Mouse (Mus musculus): ENCODE measurements at regions not wholly inside any gene's neighbourhood (a gene's known extent, or its start where the extent isn't known, plus 50 kb on each side); places are given as distances from the start of the nearest gene placed in this dataset.

DNA sequence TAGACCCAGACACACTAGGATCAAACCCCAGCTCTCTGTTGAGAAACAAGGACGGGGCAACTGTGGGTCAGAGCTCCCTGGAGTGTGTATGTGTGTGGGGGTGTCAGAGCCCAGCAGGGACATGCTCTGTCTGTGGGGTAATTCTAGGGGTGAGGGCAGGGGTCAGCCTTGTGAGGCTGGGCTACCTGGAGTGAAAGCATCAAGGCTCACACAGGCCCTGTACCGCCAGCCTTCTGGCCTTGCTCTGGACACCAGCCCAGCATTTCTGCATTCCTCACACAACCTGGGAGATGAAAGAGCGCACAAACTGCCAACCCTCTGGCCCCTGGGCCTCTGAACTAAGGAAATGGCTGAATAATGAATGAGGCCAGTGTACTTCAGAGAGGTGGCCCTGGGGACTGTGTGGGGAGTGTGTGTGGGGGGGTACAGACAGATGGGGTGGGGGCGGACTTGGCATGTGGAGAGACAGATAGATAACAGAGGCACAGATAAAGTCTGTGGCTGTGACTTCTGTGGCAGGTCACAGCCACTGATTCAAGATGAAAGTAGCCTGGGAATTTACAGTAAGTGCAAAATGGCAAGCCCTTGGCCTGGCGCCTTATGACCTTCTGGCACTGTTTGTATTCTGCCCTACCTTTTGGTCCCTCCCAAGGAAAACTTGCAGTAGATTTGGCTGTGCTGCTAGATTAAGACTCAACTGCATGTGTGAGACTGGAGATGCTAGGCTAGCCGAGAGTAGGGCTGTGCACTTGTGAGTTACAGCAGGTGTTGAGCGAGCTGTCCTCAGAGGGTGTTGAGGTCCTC lies 135.2 kb upstream of the 4931429L15Rik start:
- no peaks in the 10 kb centered on the region for H3K9me3 ChIP-seq
- WGBS: 50% methylated on average over 7 of the region's 7 CpGs
- peak overlapping the region; percentile 52; the same call in 1 of the 2 replicates for H3K27ac ChIP-seq
- ATAC-seq (replicated peaks): peak; percentile 66; the same call in 1 of the 2 replicates
- no peaks in the 10 kb centered on the region for H3K36me3 ChIP-seq (replicated peaks)
- H3K9ac ChIP-seq: no peak overlapping the region
- H3K4me2 ChIP-seq: no peak overlapping the region
- no peaks in the 10 kb centered on the region for H3K27me3 ChIP-seq (replicated peaks)
- H3K4me1 ChIP-seq: peaks cover 11% of the 10 kb centered on the region
- no peak overlapping the region for H3K4me3 ChIP-seq

DNA sequence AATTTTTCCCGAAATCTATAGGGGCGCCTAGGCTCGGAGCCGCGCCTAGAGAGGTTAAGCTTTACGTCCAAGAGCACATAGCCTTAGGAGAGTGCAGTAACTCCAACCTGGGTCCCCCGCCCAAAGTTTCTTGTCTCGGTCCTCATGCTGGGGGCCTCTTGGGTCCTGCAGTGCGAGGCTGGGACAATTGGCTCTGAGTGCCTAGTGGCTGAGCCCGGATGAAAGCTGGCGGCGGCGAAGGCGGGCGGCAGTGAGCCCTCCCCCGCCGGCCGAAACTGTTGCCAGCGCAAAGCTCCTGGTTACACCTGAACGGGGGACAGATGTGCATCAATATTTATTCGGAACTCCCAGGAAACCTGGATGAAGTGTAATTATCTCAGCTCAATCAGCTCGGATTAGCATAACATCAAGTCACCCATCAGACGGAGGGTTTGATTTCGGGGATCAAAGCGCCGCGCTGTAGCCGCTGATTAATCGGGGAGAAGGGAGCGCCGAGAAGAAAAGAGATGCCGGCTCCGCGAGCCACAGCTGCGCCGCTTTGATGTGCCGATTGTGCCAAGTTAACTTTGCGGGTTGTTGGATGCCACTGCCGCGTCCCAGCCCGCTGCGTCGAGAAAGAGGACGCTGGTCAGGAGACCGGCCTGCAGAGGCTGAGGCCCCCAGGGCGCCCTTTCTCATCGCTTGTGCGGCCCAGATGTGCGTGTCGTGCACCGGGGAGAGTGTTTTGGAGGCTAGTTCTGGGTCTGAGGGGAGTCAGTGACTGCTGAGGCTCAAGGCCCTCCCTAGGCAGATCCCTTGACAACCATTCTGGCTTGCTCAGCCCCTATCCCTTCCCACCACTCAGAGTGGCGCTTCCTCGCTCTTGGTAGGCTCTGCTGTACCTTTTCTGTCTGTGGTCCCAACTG lies 123.7 kb upstream of the 4931429L15Rik start:
- H3K4me3 ChIP-seq: peak overlapping the region; percentile 21

DNA sequence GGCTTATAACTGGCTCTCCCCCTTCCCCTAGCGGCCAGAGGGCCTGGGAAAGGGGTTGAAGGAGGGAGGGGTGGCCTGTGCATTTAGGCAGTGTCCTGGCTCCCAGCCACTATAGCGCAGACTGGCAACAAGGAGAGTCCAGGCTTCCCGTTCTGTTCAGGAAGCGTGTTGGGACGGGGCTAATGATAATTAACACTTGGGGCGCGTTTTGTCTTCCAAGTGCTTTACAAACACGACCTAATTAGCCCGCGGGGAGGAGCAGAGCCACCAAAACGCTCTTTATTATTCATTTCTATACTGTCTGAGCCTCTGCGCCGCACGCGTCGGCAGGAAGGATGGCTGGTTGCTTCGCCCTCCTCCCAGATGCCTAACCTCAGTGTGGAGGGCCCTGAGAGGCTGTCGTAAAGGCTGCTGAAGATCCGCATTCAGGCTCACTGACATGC lies 123.0 kb upstream of the 4931429L15Rik start:
- H3K9me3 ChIP-seq: no peaks in the 10 kb centered on the region
- H3K27ac ChIP-seq: peak overlapping the region; percentile 72
- no peaks in the 10 kb centered on the region for H3K36me3 ChIP-seq (replicated peaks)
- 2% methylated on average over 19 of the region's 19 CpGs for WGBS
- H3K4me2 ChIP-seq: peak overlapping the region; percentile 47
- peak overlapping the region; percentile 21 for H3K4me3 ChIP-seq
- peak; percentile 79 for ATAC-seq (replicated peaks)
- peaks cover 27% of the 10 kb centered on the region for H3K4me1 ChIP-seq
- peaks cover 17% of the 10 kb centered on the region; the same call in 1 of the 2 replicates for H3K27me3 ChIP-seq (replicated peaks)
- H3K9ac ChIP-seq: peak overlapping the region; percentile 20; the same call in 1 of the 2 replicates

More for the DNA sequence above, 123.7 kb upstream of the 4931429L15Rik start:
- ATAC-seq (replicated peaks): peak; percentile 79
- no peaks in the 10 kb centered on the region for H3K9me3 ChIP-seq
- peaks cover 27% of the 10 kb centered on the region for H3K4me1 ChIP-seq
- no peaks in the 10 kb centered on the region for H3K36me3 ChIP-seq (replicated peaks)
- peak overlapping the region; percentile 72 for H3K27ac ChIP-seq
- H3K4me2 ChIP-seq: peak overlapping the region; percentile 47
- H3K9ac ChIP-seq: 0 out of 2 replicates have a peak overlapping the region, but pooled peaks have one; percentile 20
- peaks cover 17% of the 10 kb centered on the region; the same call in 1 of the 2 replicates for H3K27me3 ChIP-seq (replicated peaks)
- 1% methylated on average over 53 of the region's 53 CpGs for WGBS

DNA sequence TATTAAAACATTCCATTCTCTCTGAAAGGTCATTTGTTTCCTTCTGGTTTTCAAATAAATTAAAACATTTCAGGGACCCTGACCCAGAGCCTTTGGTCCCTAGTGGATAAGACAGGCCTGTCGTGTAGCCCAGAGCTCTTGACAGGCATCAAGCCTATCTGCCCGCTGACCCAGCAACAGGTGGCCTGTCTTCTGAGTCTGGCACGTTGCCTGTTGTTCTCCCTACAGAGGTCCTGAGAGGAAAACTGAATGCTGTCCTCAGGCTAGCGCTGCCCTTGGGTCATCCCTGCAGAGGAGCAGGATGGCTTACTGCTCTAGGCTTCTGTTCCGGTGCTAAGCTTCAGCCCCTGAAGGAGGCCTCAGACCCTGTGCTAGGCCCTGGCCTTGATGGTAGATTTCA lies 120.4 kb upstream of the 4931429L15Rik start:
- 47% methylated on average over 5 of the region's 5 CpGs for WGBS
- ATAC-seq (replicated peaks): no peak
- no peaks in the 10 kb centered on the region for H3K36me3 ChIP-seq (replicated peaks)

DNA sequence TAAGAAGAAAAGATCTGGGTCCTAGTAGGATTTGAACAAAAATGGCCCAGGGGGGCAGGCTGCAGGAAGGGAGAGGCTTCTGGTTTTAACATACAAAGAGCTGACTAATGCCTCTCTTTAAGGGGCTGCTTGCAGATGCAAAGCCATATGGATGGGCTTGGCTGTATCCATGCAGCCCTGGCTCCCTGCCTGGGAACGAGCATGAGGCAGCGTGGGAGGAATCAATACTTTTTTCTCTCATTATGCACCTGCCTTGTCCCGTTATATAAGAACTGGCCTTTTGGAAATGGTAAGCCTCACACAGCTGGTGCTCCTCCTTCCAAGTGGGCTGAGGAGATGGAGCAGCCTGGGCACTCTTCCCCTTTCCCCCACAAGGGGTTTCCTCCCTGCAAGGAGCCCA lies 114.9 kb upstream of the 4931429L15Rik start:
- H3K4me2 ChIP-seq: no peak overlapping the region
- H3K4me1 ChIP-seq: 0 out of 2 replicates have a peak, but pooled peaks cover 6% of the 10 kb centered on the region
- peaks cover 7% of the 10 kb centered on the region; the same call in 1 of the 2 replicates for H3K9me3 ChIP-seq
- 56% methylated on average over 3 of the region's 3 CpGs for WGBS
- H3K36me3 ChIP-seq (replicated peaks): no peaks in the 10 kb centered on the region
- no peaks in the 10 kb centered on the region for H3K27me3 ChIP-seq (replicated peaks)
- H3K4me3 ChIP-seq: no peak overlapping the region
- no peak overlapping the region for H3K27ac ChIP-seq
- ATAC-seq (replicated peaks): no peak
- no peak overlapping the region for H3K9ac ChIP-seq

More for the DNA sequence above, 120.4 kb upstream of the 4931429L15Rik start:
- Histone ChIP-seq H3K4me3 (no peak overlapping the region), H3K4me1 (peaks cover 27% of the 10 kb centered on the region), H3K27me3 (replicated peaks) (peaks cover 17% of the 10 kb centered on the region; the same call in 1 of the 2 replicates), H3K27ac (no peak overlapping the region), H3K9ac (no peak overlapping the region), H3K4me2 (no peak overlapping the region), H3K9me3 (peaks cover 4% of the 10 kb centered on the region; the same call in 1 of the 2 replicates)

DNA sequence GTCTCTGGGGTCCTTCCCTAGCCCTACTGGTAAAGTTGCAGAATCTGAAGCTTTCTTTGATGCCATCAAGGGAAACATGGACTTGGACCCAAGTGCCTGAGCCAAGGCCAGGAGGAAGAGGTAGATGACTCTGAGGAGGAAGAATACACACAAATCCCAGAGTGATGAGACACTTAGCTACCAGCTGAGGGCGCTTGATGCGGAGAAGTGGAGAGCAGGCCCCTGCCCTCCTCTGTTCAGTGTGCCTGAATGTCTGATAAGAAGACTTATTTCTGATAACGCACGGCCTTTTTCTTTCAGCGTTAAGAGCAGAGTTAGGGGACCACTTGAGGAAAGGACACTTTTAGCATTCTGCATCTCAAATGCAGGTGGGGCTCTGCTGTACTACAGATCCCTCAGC lies 113.9 kb upstream of the 4931429L15Rik start:
- H3K4me1 ChIP-seq: 0 out of 2 replicates have a peak, but pooled peaks cover under 1% of the 10 kb centered on the region
- no peak overlapping the region for H3K27ac ChIP-seq
- H3K9ac ChIP-seq: no peak overlapping the region
- H3K27me3 ChIP-seq (replicated peaks): no peaks in the 10 kb centered on the region
- H3K9me3 ChIP-seq: peaks cover 7% of the 10 kb centered on the region; the same call in 1 of the 2 replicates
- H3K4me3 ChIP-seq: no peak overlapping the region
- H3K36me3 ChIP-seq (replicated peaks): no peaks in the 10 kb centered on the region
- no peak for ATAC-seq (replicated peaks)
- H3K4me2 ChIP-seq: no peak overlapping the region
- WGBS: 78% methylated on average over 5 of the region's 5 CpGs

DNA sequence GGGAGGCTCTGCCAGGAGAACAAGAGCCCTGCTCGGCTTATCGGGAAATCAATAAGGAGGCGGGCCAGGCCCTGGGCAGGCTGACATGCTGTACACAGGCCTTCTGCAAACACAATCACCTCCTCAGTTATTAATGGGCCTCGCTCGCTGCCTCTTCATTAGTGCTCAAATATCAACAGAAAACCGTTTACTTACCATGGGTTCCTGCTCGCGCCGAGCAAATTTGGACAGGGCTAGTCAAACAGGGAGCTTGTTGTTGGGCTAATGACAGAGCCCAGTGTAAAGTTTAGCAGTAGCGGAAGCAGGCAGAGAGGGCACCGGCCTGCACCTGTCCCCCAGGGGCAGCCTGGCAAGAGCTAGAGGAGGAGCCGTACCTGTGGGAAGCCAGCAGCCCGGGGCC lies 111.3 kb upstream of the 4931429L15Rik start:
- H3K27me3 ChIP-seq (replicated peaks): no peaks in the 10 kb centered on the region

DNA sequence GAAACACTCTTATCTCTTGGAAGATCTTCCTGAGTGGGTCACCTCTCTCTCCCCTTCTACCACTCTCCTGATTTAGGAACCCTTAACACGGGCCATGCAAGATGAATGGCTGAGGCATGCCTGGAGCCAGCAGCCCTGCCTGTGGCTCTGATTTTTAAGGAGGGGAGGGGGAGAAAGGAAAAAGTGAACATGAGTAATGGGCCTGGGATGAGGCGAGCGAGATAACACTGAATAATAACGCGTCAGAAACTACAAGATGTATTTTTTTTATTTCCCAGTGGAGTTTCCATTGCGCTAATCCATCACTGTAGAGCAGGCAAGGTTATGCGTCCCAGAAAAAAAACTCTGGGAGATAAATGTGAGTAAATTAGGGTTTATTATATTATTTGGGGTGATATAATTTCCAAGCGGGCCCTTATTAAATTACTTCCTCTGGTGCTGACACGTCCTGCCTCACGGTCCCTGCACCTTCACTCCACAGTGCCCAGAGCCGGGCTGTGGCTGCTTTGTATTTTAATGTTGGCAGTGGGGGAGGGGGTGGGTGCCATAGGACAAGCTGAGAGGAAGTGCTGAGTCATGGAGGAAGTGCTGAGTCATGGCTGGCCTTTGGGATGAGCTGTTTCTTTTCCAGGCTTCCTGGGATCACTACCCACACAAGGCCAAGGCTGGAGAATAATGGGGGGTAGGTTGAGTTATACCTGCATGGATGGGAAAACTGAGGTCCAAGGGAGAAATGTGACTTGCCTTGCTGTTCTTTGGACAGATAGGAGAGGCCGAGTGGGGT lies 103.6 kb upstream of the 4931429L15Rik start:
- WGBS: 71% methylated on average over 12 of the region's 12 CpGs
- Histone ChIP-seq H3K9ac (no peak overlapping the region), H3K27ac (no peak overlapping the region), H3K4me3 (no peak overlapping the region), H3K27me3 (replicated peaks) (no peaks in the 10 kb centered on the region), H3K36me3 (replicated peaks) (no peaks in the 10 kb centered on the region), H3K4me2 (no peak overlapping the region), H3K4me1 (peaks cover 15% of the 10 kb centered on the region), H3K9me3 (no peaks in the 10 kb centered on the region)
- ATAC-seq (replicated peaks): no peak

More for the DNA sequence above, 111.3 kb upstream of the 4931429L15Rik start:
- Histone ChIP-seq H3K4me3 (no peak overlapping the region), H3K27ac (no peak overlapping the region), H3K4me2 (no peak overlapping the region), H3K9me3 (peaks cover 7% of the 10 kb centered on the region; the same call in 1 of the 2 replicates), H3K36me3 (replicated peaks) (no peaks in the 10 kb centered on the region), H3K4me1 (no peaks in the 10 kb centered on the region), H3K9ac (no peak overlapping the region)
- WGBS: 63% methylated on average over 13 of the region's 13 CpGs
- no peak for ATAC-seq (replicated peaks)

DNA sequence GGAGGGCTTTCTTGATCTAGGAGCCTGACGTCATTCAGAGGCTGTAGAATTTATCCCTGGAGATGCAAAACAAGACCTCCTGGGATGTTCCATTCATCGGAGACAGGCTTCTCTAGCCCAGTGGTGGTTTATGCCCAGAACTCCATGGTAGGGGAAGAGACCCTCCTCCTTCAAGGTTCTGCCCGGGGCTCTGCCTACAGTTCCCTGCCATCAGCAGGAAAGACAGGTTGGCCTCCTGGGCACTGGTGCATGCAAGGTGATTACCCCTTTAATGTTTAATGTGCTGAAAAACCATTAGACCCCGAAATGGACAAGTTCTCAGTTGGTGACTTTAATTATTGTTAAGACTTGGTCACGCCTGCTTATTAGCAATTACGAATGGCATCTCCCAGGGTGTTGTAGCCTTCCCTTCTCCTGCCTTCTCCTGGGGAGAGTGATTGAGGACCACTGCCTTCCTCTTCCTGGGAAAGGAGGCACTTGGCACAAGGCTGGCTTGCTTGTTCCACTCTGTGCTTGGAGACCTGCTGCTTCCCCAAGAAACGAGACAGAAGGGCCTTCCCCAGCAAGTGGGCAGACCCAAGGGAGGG lies 102.0 kb upstream of the 4931429L15Rik start:
- Histone ChIP-seq H3K4me1 (peaks cover 15% of the 10 kb centered on the region), H3K27ac (no peak overlapping the region), H3K27me3 (replicated peaks) (no peaks in the 10 kb centered on the region), H3K4me3 (no peak overlapping the region), H3K36me3 (replicated peaks) (no peaks in the 10 kb centered on the region), H3K9ac (no peak overlapping the region), H3K9me3 (no peaks in the 10 kb centered on the region), H3K4me2 (no peak overlapping the region)
- no peak for ATAC-seq (replicated peaks)
- 33% methylated on average over 7 of the region's 7 CpGs for WGBS

DNA sequence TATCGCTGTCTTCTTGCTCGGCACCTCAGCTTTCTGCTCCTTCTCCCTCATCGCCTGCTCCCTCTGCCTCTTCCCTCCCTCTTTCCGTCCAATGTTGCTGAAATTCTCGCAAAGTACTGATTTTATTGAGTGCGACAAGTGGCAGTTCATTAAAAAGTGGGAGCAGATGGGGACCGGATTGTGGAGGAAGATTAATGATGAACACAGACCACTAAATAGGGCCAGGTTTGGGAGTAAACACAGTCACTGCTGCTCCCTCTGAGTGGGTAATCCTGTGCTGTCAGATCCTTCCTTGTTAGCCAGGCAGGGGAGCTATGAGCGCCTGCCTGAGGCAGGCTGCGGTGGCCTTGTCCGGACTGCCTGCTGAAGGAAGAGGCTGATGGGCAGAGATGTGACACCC lies 91.9 kb upstream of the 4931429L15Rik start:
- H3K27me3 ChIP-seq (replicated peaks): no peaks in the 10 kb centered on the region

DNA sequence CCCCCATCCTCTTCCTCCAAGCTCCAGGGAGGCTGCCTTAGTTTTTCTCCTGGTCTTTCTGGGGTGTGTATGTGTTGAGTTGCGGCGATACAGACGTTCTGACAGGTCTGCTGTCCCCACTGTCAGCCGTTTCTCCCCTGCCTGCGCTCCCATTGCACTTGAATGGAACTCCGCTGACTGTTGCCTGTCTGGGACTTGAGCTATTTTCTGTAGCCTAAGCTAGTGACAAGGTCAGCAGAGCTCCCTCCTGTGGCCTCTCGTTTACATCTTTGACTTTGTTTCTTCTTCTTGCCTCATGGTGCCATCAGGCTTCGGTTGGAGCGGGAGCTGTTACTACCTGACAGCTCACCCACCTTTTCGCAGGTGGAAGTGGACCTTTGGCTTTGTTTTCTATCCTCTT lies 89.0 kb upstream of the 4931429L15Rik start:
- Histone ChIP-seq H3K4me3 (no peak overlapping the region), H3K36me3 (replicated peaks) (no peaks in the 10 kb centered on the region), H3K27me3 (replicated peaks) (no peaks in the 10 kb centered on the region), H3K9me3 (no peaks in the 10 kb centered on the region), H3K27ac (no peak overlapping the region), H3K9ac (no peak overlapping the region), H3K4me1 (no peaks in the 10 kb centered on the region), H3K4me2 (no peak overlapping the region)
- ATAC-seq (replicated peaks): no peak
- 72% methylated on average over 10 of the region's 10 CpGs for WGBS

More for the DNA sequence above, 91.9 kb upstream of the 4931429L15Rik start:
- ATAC-seq (replicated peaks): no peak
- Histone ChIP-seq H3K27ac (no peak overlapping the region), H3K4me1 (no peaks in the 10 kb centered on the region), H3K9me3 (no peaks in the 10 kb centered on the region), H3K36me3 (replicated peaks) (no peaks in the 10 kb centered on the region), H3K4me2 (no peak overlapping the region), H3K4me3 (no peak overlapping the region), H3K9ac (no peak overlapping the region)
- 82% methylated on average over 10 of the region's 10 CpGs for WGBS
